Mouse (Mus musculus): ENCODE measurements around the gene Dennd5a.

The Dennd5a gene

GRCm38 (mm10) chr7:109892530-109892929, 67.7 kb downstream of the Dennd5a start:
- in situ Hi-C loops (cut with MboI; ENCODE audit: unreplicated experiment in 2 of 2), result loop anchor here in 1 of 2 experiments (5.0 kb wide), 1 partner anchor 185 kb away; no protein-coding TSS in a partner anchor

- in situ Hi-C loops (cut with MboI; ENCODE audit: unreplicated experiment in 2 of 2), result loop anchor here in 1 of 2 experiments (5.0 kb wide), 1 partner anchor 184 kb away; no protein-coding TSS in a partner anchor
These were observed 68.5 kb downstream of the Dennd5a start for GRCm38 (mm10) chr7:109891786-109892185.

- in situ Hi-C loops (cut with MboI; ENCODE audit: unreplicated experiment in 2 of 2), result loop anchor here in 1 of 2 experiments (5.0 kb wide), 1 partner anchor 183 kb away; no protein-coding TSS in a partner anchor
These were observed 70.0 kb downstream of the Dennd5a start for GRCm38 (mm10) chr7:109890256-109890655.

- in situ Hi-C loops (cut with MboI; ENCODE audit: unreplicated experiment in 2 of 2), result loop anchor here in 1 of 2 experiments (5.0 kb wide), 1 partner anchor 177 kb away; no protein-coding TSS in a partner anchor
These were observed 71.0 kb downstream of the Dennd5a start for GRCm38 (mm10) chr7:109889300-109889699.

- in situ Hi-C loops (cut with MboI; ENCODE audit: unreplicated experiment in 2 of 2), result loop anchor here in 1 of 2 experiments (5.0 kb wide), 1 partner anchor 174 kb away; no protein-coding TSS in a partner anchor
These were observed 74.0 kb downstream of the Dennd5a start for GRCm38 (mm10) chr7:109886249-109886648.

GRCm38 (mm10) chr7:109882574-109882973, 77.7 kb downstream of the Dennd5a start:
- in situ Hi-C loops (cut with MboI; ENCODE audit: unreplicated experiment in 2 of 2), result no loop called here

GRCm38 (mm10) chr7:109881561-109882099, 78.6 kb downstream of the Dennd5a start:
- in situ Hi-C loops (cut with MboI; ENCODE audit: unreplicated experiment in 2 of 2), result no loop called here

- in situ Hi-C loops (cut with MboI; ENCODE audit: unreplicated experiment in 2 of 2), result no loop called here
These were observed 81.1 kb downstream of the Dennd5a start for GRCm38 (mm10) chr7:109879158-109879557.

- in situ Hi-C loops (cut with MboI; ENCODE audit: unreplicated experiment in 2 of 2), result no loop called here
These were observed 84.2 kb downstream of the Dennd5a start for GRCm38 (mm10) chr7:109876085-109876484.

- in situ Hi-C loops (cut with MboI; ENCODE audit: unreplicated experiment in 2 of 2), result no loop called here
These were observed 84.7 kb downstream of the Dennd5a start for GRCm38 (mm10) chr7:109875598-109875997.

GRCm38 (mm10) chr7:109875033-109875432, 85.2 kb downstream of the Dennd5a start:
- in situ Hi-C loops (cut with MboI; ENCODE audit: unreplicated experiment in 2 of 2), result no loop called here

- in situ Hi-C loops (cut with MboI; ENCODE audit: unreplicated experiment in 2 of 2), result no loop called here
These were observed 87.1 kb downstream of the Dennd5a start for GRCm38 (mm10) chr7:109873170-109873569.

- in situ Hi-C loops (cut with MboI; ENCODE audit: unreplicated experiment in 2 of 2), result no loop called here
These were observed 89.0 kb downstream of the Dennd5a start for GRCm38 (mm10) chr7:109871232-109871631.

- in situ Hi-C loops (cut with MboI; ENCODE audit: unreplicated experiment in 2 of 2), result no loop called here
These were observed 91.8 kb downstream of the Dennd5a start for GRCm38 (mm10) chr7:109868498-109868897.

GRCm38 (mm10) chr7:109866643-109867042, 93.6 kb downstream of the Dennd5a start:
- in situ Hi-C loops (cut with MboI; ENCODE audit: unreplicated experiment in 2 of 2), result no loop called here

GRCm38 (mm10) chr7:109865370-109866229, 94.7 kb downstream of the Dennd5a start, which contains the start of gene Scube2:
Gene Scube2, minus strand, starts transcription at chr7:109865679.
- in situ Hi-C loops (cut with MboI; ENCODE audit: unreplicated experiment in 2 of 2), result no loop called here

- in situ Hi-C loops (cut with MboI; ENCODE audit: unreplicated experiment in 2 of 2), result no loop called here
These were observed 96.7 kb downstream of the Dennd5a start for GRCm38 (mm10) chr7:109863561-109863960.

- in situ Hi-C loops (cut with MboI; ENCODE audit: unreplicated experiment in 2 of 2), result no loop called here
These were observed 100.1 kb downstream of the Dennd5a start for GRCm38 (mm10) chr7:109860162-109860561.

- in situ Hi-C loops (cut with MboI; ENCODE audit: unreplicated experiment in 2 of 2), result no loop called here
These were observed 100.9 kb downstream of the Dennd5a start for GRCm38 (mm10) chr7:109859354-109859753.

GRCm38 (mm10) chr7:109852752-109853212, 107.5 kb downstream of the Dennd5a start:
- in situ Hi-C loops (cut with MboI; ENCODE audit: unreplicated experiment in 2 of 2), result no loop called here

GRCm38 (mm10) chr7:109852017-109852416, 108.3 kb downstream of the Dennd5a start:
- in situ Hi-C loops (cut with MboI; ENCODE audit: unreplicated experiment in 2 of 2), result no loop called here

Data from v-Abl transformed pro-B cells (cell line).